Mouse (Mus musculus): ENCODE measurements around the gene Ascl5.

- TF ChIP-seq CTCF (conservative IDR thresholded peaks at IDR 0.05; ENCODE audit: insufficient read depth, insufficient read length, low read depth, low read length) (no peak), POLR2A (IDR thresholded peaks at IDR 0.05; ENCODE audit: low read depth, low read length) (no peak)
Measured at GRCm38 (mm10) chr1:136058594-136058993, 8.0 kb downstream of the Ascl5 start.
